Mouse (Mus musculus): Measurements from ENCODE around the gene Cntn4. TPM values are rescaled to one million over a fixed set of nuclear protein-coding genes. Genes with fewer than 3 reads are reported as not detected.

The Cntn4 gene
- total RNA-seq, 2 experiments from 2014 or later: not detected

DNA sequence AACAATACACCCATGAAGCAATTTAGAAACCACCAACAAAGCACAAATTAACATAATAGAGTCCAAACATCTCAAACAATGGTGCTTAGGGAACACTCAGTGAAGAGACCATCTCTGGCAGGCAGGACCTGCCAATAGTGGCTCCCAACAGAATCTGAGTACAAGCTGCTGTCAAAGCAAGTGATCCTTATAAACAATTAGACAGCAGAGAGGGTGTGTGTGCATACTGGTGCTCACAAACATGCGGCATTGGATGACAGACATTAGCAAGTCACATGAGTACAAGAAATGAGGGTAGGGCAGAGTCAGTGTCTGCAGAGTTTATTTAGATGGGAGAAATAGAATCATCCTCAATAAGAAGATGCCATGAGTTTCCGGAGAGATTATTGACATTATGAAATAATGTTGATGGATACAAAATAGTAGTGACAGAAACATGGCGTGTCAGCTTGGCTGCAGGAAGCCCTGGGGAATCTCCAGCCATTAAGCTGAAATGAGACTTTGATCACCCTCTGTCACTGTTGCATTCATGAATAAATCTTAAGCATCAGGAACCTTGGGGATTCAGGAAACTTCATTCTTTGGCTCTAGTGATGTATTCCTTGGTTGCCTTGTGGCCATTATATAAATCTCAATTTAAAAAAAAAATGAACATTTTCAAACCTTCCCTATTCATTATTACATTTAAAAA, 888.5 kb downstream of the Cntn4 start:
- no peak for ATAC-seq (replicated peaks; ENCODE audit: low FRiP score, low TSS enrichment, poor library complexity, severe bottlenecking)

DNA sequence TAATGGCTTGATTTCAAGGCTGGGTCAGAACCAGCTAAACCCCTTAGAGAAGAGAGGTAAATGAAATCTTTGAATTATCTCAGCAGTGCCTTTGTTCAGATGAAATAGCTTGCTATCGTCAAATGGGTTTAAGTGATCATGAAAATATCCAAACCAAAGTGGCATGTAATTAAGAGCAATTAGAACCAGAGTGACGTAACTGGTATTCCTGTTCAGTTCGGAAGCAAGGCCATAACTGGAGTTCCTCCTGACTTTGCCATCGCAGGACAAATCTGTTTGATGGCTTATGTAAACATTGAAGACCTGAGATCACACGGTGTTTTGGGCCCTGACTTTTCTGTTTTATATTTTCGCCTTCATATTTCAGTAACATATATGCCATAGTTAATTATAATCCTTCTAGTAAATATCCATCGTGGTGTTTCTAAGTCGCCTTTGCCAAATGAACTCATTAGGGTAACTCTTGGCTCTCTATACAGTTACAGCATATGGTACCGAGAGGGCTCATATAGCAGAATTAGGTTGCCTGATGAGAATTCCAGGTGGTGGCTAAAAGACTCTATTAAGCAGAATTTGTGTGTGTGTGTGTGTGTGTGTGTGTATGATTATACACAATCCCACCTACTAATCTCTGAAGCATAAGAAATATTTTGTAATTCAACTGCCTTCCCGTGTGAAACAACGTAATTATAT, 889.6 kb downstream of the Cntn4 start:
- no peak for ATAC-seq (replicated peaks; ENCODE audit: low FRiP score, low TSS enrichment, poor library complexity, severe bottlenecking)

DNA sequence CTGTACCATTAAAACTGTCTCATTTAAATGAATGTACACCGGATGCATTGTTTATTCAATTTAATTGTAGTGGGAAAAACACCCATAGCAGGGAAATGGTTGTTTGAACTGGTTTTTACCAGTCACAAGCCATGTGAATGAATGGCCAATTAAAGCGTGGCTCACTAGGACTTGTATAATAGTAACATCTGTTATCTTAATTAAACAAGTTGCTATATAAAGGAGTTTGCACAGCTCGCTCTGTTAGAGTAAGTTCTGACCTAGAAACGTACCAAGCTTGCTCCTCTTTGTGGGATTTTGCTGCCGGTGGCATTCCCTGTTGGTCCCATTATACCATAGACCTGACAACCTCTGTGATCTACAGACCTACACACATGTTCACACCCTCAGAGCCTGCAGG, 902.7 kb downstream of the Cntn4 start:
- no peak for ATAC-seq (replicated peaks; ENCODE audit: low FRiP score, low TSS enrichment, poor library complexity, severe bottlenecking)

DNA sequence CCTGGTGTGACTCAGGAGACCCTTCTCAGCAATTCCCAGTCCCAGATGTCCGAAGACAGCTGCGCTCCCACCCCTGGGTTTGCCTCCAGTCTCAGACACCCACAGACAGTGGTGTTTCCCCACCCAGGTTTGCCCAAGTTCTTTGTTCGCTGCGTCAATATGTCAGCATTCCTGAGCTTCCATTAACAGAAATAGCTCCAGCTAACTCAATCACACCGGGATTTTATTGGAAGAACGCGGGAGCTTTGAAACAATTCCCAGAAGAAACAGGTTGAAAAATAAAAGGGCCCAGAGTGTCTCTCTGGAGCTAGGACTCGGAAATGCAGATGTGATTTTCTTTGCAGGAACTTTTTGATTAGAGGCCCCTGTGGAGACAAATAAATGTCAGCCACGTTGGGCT, 916.3 kb downstream of the Cntn4 start:
- ATAC-seq (replicated peaks; ENCODE audit: low FRiP score, low TSS enrichment, poor library complexity, severe bottlenecking): no peak

DNA sequence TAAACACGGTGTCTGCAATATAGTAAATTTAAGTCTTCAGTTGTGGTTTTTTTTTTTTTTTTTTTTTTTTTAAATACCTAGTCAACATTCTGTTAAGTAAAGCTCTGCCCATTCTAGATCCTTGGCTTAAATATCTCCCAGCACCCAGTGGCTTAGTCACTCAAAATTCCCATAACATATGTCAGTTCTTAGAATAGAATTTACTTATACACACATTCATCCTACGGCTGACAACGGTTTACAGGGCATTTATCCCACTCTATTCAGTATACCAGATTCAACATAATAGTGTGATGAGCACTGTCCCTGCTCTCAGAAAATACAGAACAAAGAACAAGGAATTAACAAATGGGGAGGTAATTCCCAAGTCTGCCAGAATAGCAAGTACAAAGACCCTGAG, 939.6 kb downstream of the Cntn4 start:
- no peak for ATAC-seq (replicated peaks; ENCODE audit: low FRiP score, low TSS enrichment, poor library complexity, severe bottlenecking)

DNA sequence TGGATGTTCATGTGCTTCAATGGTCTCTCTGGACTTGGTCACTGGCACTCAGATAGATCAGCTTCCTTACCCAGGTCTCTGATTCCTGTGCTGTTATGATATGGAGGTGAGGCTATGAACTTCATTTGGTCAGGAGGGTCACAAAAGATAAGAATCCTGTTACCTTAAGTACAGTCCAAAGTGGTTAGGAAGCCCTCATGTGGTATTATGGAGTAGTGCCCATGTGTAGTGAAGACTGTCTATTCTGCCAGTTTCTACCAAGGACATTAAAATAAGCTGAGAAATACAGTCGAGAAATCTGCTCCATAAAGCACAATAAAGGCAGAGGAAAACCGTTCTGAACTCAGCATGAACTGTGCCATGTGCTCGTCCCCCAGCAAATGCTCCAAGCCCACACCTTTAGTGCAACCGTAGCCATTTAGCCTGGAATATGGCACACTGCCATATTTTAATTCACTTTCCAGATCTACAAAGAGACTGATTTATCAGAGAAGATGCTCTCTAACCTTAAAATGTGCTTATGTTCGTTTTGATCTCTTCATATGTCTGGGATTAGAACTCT, 943.8 kb downstream of the Cntn4 start:
- ATAC-seq (replicated peaks; ENCODE audit: low FRiP score, low TSS enrichment, poor library complexity, severe bottlenecking): no peak

DNA sequence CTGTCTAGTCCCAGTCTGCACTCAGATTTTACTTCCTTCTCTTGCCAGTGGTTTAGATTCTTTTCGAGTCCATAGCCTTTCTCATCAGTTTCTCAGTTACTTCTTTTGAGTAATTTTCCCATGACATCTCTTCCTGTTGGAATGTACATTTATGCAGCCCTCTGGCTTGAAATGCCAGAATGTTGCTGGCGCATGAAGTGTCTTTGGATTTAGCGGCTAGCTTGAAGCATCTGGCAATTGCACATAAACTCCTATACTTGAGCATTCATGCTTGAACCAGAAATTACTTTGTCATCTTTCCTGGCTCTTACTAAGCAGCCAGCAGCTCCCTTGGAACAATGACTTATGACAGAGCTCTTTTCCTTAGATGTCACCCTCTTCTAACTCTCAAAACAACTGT, 965.6 kb downstream of the Cntn4 start:
- ATAC-seq (replicated peaks; ENCODE audit: low FRiP score, low TSS enrichment, poor library complexity, severe bottlenecking): no peak

DNA sequence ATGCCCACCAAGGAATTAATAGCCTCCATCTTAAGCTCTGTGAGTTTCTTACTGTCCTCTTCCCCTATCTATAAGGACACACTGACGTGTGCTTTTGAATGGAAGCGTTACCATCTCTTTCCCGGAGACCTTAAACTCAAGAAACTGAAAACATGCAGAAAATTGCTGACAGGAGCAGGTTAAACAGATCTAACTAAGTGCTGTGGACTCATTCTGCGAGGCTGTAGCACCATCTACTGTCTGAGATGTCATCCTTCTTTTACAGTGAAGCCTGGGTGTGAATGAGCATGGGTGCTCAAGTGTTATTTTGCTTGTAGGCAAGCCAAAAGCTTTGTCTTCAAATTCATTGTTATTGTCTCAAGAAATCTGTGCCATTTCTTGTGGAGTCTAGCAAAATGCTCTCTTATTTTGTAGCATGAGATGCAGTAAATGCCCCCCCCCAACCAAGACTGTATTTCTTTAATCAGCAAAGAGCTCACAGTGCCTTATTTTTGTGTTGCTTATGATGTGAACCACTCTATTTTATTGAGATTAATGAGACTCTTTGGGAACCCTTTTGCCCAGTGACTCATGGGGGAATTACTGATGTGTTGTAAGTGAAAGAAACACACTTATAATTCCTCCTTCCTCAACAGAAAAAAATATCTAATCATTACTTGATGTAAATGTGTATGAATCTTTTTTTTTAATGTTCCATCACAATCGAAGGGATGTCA, 968.2 kb downstream of the Cntn4 start:
- ATAC-seq (replicated peaks; ENCODE audit: low FRiP score, low TSS enrichment, poor library complexity, severe bottlenecking): no peak

DNA sequence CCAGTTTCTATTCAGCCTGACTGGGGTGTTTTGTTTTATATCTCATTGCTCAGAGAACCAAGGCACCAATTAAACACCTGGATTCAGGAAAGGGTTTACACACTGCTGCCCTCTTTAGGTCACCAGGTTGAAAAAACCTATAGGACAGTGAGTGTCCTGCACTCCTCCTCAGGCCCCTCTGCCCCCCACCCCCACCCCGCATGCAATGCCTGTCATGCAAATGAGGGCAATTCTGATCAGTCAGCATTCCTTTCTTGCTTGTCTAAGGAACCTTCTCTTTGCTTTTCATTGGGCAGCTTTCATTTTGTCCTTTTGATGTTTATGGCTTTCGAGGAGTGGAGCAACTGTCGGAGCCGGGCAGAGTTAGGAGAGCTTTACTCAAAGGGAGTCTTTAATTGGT, 969.5 kb downstream of the Cntn4 start:
- no peak for ATAC-seq (replicated peaks; ENCODE audit: low FRiP score, low TSS enrichment, poor library complexity, severe bottlenecking)

DNA sequence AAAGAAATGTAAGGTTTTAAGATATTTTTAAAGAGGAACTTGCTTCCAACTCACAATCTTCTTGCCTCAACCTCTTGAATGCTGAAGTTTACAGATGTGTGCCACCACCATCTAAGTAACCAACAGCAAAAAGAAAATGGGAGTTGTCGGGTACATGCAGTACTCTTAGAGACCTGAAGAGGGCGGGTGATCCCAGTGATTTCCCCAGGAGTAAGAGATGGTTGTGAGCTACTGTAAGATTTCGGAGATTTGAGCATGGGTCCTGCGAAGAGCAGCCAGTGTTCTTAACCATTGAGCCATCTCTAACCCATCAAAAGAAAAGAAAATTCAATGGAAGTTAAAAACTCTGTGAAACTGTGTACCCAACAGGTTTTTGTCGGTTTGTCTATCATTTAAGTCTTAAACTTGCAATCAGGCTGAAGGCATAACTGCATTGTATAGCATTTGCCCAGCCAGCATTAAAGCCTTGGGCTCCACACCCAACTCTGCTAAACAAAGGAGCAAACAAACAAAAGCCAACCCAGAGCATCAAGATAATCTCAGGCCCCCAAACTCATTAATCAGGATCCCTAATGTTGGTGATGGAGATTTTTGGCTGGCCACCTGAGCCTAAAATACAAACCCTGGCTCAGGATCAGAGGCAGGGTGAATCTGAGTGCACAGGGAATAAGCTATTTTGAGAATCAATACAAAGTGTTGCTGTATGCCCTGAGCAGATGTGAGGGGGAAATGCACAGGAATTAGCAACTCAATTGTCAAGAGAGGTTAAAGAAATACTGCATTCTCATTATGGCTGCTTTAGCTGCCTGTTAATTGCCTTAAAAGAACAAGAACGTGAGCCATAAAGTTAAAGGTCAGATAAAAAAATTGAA, 986.6 kb downstream of the Cntn4 start:
- peak; percentile 88 for ATAC-seq (replicated peaks; ENCODE audit: low FRiP score, low TSS enrichment, poor library complexity, severe bottlenecking)

DNA sequence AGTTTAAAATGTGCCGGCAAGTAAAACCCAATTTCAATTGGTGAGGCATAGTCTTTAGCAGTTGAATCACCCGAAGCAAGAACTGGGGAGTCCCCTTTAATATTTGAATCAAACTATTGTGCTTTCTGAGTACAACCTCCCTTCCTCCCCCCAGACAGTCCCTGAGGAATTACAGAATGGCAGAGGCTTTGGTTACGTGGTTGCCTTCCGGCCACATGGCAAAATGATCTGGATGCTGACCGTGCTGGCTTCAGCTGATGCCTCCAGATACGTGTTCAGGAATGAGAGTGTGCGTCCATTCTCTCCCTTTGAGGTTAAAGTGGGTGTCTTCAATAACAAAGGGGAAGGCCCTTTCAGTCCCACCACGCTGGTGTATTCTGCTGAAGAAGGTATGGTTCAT, 998.1 kb downstream of the Cntn4 start:
- ATAC-seq (replicated peaks; ENCODE audit: low FRiP score, low TSS enrichment, poor library complexity, severe bottlenecking): no peak

DNA sequence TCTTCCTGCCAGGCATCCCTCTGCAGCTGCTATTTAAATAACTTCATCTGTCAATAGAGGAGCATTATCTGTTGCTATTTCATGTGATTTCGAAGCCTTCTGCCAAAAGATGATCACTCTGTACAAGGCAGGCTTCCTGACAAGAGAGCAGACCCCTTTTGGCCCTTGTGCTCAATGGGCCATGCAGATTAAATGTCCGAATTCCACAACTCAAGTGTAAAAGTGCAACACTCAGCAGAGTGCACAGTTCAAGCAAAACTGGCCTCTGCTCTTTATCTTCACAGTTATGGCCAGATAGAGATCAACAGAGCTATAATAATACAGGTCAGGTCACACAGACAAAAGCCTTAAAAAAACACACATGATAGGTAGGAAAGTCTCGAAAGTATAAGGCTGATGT, 1024.5 kb downstream of the Cntn4 start:
- no peak for ATAC-seq (replicated peaks; ENCODE audit: low FRiP score, low TSS enrichment, poor library complexity, severe bottlenecking)

DNA sequence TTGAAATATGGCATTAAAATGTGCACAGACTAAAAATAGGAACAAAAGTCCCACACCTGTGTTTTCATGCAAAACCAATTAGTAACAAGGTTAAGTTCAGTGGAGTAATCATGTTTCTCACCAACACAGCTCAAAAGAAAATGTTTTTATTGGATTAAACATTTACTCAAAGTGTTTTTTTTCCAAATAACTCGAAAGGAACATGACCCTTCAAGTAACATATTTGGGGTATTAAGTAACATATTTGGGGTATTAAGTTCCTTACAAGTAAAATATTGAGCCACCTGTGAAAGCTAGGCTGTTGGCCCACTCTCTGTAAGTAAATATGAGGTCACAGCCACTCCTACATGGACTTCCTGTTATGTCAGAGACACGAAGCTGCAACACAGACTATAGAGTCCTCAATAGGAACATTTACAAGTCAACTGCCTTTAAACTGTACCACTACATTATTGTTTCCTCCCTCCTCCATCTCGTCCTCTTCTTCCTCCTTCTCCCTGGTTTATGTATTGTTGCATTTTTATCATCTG, 1028.1 kb downstream of the Cntn4 start:
- ATAC-seq (replicated peaks; ENCODE audit: low FRiP score, low TSS enrichment, poor library complexity, severe bottlenecking): no peak

DNA sequence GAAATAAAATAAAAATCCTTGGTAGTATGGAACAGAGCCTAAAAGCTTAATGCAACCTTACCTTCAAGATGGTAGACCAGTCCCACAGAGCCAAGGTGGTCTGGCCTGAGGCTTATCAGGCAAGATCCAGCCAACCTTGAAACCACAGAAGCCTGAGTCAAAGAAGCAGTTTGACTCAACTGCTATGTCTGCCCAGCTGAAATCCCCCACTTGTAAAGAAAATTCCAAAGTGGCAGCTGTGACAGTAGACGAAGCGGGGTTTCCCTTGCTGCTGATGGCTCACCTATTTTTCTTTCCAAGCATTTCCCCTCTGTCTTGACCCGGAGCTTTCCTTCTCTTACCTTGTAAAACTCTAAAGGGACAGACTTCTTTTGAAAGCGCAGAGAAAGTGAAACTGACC, 1048.2 kb downstream of the Cntn4 start:
- no peak for ATAC-seq (replicated peaks; ENCODE audit: low FRiP score, low TSS enrichment, poor library complexity, severe bottlenecking)

DNA sequence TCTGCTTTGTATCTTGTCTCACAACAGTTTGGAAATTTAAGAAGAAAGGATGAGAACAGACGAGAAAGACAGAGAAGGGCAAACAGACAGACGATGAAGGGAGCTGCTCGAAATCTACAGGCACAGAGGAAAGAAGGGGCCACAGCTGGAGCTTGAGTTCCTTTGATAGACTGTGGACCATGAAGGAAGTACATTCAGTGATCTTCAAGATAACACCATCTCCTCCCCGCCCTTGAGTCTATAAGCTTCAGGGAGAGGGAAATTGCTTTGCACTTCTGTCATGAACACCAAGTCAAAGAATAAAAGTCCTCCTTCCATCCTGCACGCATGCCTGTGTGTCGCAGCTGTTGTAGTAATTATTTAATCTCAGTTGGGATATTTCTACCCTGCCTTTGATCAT, 1048.6 kb downstream of the Cntn4 start:
- ATAC-seq (replicated peaks; ENCODE audit: low FRiP score, low TSS enrichment, poor library complexity, severe bottlenecking): peak; percentile 41; the same call in 1 of the 2 replicates

DNA sequence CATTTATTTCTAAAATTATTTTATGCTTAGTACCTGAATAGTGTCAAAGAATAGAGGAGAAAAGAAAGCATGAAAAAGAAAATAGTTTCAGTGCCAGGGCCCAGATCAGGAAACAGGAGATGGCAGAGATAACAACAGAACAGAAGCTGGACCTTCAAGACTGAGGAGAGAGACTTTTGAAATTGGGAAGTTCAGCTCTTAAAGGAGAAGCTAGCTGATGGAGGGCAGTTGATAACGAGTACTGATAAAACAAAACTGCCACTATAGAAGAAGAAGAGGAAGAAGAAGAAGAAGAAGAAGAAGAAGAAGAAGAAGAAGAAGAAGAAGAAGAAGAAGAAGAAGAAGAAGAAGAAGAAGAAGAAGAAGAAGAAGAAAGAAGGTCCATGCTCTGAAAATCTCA, 1050.2 kb downstream of the Cntn4 start:
- ATAC-seq (replicated peaks; ENCODE audit: low FRiP score, low TSS enrichment, poor library complexity, severe bottlenecking): no peak

DNA sequence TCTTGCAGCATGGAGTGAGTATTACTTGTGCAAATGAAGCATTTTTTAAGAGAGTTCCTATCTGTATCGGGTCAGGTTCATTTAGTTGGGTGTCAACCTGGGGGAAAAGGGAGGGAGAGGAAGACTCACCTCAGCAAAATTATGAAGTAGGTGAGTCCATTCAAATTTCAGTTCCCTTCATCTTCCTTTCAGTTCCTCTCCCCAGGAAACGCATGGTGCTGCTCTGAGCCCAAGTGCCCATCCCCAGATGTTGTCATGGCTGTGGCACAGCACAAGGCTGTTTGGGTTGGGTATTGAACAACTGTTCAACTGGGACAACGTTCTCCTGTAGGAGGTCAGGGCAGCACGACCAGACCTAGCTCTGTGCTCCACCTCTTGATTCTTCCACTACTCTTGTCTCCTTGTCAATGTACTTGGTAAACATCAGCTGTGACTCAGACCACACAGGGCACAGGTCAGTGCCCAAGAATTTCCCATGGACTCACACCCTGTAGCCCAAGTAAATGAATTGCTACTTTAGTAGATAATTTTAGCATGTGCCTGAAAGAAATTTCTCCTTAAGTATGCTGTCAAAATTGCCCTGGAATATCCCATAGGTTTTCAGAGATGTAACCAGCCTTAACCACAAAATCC, 1052.3 kb downstream of the Cntn4 start:
- no peak for ATAC-seq (replicated peaks; ENCODE audit: low FRiP score, low TSS enrichment, poor library complexity, severe bottlenecking)

DNA sequence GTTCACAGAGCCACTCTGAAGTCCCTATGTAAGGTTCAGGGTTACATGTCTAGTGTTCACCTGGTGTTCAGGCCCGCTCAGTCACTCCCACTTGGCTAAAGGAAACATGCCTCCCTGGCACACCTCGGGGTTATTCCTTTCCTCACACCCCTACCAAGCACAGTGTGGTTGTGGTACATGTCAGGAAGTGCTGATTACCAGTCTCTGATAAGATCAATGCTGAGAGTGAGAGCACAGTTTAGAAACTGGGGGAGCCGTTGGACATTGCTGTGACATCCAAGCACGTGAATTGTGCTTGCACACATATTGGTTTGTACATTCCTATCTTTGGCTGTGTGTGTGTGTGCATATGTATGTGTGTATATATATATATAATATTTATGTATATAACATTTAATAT, 1055.1 kb downstream of the Cntn4 start:
- no peak for ATAC-seq (replicated peaks; ENCODE audit: low FRiP score, low TSS enrichment, poor library complexity, severe bottlenecking)

DNA sequence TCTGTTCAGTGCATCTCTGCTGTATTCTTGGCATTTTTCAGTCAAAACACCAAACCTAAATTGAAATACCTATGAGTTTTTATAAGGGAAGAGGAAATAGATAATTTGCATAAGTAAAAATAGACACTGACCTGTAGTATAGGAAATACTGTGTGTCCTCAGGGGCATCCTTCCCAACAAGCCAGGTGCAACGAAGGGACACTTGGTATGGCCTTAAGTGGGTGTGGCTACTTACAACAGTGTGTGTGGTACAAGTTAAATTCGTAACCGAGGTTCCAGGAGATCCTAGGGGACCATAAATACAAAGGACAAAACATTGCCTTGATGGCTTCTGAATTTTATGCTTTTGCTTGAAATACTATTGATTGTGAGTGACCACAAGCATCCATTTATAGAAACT, 1060.8 kb downstream of the Cntn4 start:
- ATAC-seq (replicated peaks; ENCODE audit: low FRiP score, low TSS enrichment, poor library complexity, severe bottlenecking): no peak

All from megakaryocyte-erythroid progenitor cell, adult 5-6 weeks (primary cell).